Mouse (Mus musculus): ENCODE data around the gene Med13.

DNA sequence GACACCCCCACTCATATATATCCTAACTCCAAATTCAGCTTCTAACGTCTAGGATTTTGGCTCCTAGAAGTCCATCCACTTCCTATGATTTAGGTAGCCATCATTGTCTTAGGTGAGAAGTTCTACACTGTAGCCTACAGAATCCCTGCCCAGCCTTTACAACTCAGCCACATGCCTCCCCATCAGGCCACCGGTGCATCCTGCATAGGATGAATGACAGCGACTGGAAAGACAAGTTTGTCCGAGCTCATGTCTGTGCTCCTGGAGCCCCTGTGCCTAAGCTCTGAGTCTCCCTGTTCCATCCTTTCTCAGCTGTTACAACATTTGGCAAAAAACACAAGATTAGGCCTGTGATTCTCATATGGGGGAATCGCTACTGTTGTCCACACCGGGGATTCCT lies 17.7 kb upstream of the Med13 start:
- TF ChIP-seq CTCF (IDR thresholded peaks at IDR 0.05; ENCODE audit: low read depth, low read length) (no peak), GATA1 (IDR thresholded peaks at IDR 0.05; ENCODE audit: borderline replicate concordance, low read length) (no peak)

All from G1E (cell line).